Mouse (Mus musculus) gastrocnemius, adult 8-10 months (tissue): ENCODE measurements around the gene Dap. TPM values are rescaled to one million over a fixed set of nuclear protein-coding genes. Genes with fewer than 3 reads are reported as not detected.

Source experiments
- DNase-seq, 2 experiments: peaks; one replicate each; pipeline ENCODE4 v3.0.0; 2022; ENCODE audit warnings: low spot score in 2 of 2
- total RNA-seq, 4 experiments: library from RNA; stranded (reverse); gene quantifications; 2 replicates each; pipeline ENCODE4 v1.2.4; 2022

The Dap gene
- total RNA-seq, result 1 to 10 TPM; 4.3 to 9.4 (median 4.8) TPM

DNA sequence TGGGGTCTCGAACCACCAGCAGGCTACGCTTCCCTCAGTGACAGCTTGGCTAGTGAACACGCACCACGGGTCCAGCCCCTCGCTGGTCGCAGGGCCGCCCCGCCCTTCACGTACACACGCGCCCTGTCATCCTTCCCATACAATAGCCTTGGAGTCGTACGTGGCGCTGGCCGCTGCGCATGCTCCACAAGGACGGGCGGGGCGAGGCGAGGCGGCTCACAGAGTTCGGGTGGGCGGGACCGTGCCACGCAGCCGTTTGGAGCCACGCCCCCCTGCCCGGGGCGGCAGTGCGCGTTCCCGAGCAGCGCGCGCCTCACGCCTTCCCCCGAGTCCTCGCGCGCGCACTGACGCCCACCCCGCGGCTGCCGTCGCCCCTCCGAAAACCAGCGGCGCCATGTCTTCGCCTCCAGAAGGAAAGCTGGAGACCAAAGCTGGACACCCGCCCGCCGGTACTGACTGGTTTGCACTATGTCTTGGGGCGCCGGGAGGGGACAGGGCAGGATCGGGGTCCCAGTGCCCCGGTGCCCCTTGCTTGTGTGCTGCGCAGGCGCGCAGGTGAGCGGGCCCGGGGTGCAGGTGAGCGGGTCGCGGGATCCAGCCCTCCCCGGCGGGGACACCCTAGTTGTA is at the start of gene Dap:
Gene Dap, plus strand, starts transcription at position 180 of the 627 bp plus-strand sequence.
- DNase-seq, result peak; percentile 96 to 97

DNA sequence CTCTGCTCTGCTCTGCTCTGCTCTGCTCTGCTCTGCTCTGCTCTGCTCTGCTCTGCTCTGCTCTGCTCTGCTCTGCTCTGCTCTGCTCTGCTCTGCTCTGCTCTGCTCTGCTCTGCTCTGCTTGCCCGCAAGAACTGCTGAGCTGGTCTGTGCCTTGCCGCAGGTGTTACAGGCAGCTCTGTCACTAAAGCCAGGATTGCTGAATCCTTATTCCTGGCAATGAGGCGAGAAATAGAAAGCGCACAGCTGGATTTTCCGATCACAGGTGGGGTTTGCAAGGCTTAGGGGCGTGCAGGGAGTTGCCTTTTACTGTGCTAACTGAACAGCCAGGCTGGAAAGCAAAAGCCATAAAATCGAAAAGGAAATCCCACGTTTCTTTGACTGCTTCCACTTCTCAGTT is 47.5 kb upstream of the Dap start:
- DNase-seq, result no peak

DNA sequence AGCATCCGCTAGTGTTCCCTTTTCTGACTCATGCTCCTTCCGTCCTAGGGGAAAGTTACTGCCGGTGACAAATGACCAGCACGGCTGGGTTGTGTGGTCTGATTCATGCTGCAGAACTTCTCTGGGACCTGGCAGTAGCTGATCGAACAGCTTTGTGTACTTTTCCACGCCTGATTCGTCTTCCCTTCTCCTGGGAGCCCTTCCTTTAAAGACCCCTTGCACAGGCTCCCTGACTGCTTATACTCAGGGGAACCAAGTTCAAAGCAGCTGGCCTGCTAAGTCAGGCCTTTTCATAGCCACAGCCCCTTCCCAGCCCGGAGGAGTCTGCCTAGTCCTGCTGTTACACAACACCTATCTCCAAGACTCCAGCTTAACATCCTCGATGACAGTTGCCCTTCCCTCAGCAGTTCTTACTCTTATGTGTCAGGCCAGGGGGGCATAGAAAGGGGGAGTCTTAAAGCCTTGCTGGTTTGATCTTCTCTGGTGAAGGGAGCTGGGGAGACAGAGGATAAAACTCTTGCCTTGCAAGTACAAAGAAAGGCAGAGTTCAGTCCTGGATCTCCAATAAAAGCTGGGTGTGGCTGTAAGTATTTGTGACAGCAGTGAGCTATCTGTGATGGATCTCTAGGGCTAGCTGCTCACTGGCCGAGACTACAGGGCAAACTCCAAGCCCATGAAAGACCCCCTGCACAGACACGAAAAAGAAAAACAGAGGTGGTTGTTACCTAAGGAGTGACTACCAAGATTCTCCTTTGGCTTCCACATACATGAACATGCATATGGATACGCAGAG is 39.3 kb upstream of the Dap start:
- no peak for DNase-seq

DNA sequence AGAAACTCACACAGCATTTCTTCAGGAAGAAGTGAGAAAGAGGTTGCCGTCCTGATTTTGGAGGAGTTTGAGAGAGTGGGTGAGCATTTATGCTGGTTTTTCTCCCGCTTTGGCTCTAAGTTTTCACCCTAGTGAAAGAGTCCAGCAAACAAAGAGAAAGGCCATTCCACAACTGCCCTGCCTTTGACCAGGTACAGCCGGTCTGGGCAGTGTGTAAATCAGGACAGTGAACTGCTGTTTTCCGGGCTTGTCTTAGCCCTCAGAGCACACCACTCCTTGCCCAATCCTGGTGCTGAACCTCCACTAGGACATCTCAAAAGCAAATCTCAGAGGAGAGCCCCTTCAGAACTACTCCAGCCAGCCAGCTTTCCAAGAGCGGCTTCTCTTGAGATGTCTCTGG is 38.6 kb upstream of the Dap start:
- no peak for DNase-seq

DNA sequence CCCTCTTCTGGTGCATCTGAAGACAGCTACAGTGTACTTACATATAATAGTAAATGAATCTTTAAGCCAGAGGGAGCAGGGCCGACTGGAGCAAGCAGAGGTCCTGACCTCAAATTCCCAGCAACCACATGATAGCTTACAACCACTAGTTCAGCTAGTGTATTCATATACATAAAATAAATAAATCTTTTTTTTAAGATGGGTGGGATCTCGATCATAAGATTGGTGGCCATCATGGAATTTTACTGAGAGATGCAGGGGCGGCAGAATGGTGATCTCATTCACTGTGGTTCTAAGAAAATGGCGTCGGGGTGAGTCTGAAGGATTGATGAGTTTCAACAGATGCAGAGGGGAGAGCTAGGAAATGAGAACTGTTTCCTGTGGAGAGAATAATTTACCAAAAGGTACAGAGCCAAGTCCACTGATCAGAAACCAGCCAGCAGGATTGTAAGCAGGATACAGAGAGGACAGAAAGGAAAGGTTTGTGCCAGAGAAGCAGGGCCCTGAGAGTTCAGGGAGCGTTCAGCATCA is 37.7 kb upstream of the Dap start:
- no peak for DNase-seq

DNA sequence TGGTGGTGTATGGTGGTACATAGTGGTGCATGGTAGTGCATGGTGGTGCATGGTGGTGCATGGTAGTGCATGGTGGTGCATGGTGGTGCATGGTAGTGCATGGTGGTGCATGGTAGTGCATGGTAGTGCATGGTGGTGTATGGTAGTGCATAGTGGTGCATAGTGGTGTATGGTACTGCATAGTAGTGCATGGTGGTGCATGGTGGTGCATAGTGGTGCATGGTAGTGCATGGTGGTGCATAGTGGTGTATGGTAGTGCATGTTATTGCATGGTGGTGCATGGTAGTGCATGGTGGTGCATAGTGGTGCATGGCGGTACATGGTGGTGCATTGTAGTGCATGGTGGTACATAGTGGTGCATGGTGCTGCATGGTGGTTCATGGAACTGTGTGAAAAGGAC is 31.6 kb upstream of the Dap start:
- no peak for DNase-seq

DNA sequence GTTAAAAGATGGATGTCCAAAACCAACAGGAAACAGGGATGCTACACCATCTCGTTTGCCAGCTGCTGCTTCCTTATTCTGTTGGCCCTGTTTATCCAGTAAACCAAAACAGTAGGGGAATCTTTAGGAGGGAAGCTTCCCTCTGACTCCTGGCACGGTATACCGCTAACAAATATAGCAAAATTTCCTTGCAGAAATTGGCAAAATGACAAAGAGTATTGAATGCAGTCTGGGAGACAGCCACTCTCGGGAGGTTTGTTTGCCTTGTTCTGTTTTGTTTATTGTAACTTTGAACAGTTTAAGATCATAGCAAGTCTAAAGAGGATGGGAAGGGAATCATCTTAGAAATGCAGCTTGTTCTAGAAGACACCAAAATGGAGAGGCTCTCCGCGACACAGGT is 28.3 kb upstream of the Dap start:
- DNase-seq, result no peak

DNA sequence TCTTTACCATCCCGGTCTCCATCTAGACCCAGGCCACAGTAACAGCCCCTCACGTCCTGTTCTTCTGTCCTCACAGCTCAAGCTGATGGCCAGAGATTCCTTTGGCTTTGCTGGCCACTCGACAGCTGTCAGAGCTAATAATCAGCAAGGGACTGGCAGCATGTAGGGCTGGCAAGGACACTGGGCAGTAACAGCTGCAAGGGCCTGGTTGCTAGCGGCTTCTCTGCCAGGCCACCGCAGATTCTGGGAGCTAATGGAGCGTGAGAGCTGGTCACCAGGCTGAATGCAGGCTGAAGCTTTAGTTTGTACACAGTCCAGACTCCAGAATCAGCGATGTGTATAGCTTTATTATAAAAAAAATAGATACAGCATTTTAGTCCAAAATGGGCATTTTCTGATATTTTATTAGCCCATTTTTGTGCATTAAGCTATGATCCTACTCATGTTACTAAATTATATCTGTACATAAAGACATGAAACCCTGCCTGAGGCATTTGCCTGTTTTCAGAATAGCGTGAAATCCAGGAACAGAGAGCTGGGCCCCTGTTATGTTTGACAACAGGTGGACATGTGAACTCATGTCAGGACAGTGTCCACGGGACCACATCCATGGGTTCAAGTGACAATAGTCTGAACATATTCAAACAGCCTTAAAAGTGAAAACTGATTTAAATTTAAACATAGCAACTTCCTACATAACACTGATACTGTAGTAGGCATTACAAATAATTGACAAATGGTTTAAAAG is 16.6 kb upstream of the Dap start:
- DNase-seq, result peak; percentile 54 to 59

DNA sequence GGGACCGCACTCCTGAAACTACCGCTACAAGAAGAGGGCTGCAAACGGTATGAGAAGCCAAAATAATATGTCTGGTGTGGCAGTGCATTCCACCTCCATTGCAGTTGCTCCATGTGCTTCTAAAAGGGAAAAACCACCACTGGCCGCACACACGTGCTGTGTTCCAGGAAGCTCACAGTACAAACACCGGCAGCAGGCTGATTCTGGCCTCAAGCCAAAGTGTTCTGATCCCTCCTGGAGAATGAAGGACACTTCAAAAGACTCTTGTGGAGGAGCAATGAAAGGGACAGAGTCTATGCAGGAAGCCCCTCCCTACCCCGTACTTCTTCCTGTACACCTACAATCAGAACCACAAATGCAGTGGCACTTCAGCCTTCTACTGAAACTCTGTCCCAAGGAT is 12.2 kb upstream of the Dap start:
- DNase-seq, result no peak

DNA sequence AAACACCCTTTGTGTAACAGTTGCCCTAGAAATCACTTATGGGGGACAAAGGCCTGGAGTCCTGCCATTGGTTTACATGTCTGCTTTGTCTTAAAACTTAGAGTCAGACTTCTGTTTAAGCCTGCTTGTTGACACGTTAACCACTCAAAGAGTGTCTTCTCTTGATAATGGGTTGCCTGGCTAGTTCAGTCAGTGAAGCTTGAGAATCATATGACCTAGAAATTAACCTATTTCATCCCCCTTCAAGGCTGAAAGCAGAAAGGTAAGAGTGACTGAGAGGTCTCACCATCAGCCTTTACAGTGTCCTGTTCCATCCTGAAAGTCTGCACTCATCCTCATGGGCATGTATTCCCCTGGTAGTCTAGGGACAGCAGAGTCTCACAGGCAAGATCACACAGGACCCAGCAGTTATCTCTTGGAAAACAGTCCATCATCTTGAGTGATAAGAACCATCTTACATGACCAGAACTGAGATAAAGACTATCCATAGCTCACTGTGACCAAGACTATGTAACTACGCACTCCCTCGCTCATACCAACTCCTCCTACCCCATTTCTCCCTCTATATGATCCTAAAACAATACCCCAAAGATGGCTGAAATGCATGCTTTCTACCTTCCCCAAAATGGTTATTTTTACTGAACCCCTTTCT is 10.4 kb upstream of the Dap start:
- no peak for DNase-seq

DNA sequence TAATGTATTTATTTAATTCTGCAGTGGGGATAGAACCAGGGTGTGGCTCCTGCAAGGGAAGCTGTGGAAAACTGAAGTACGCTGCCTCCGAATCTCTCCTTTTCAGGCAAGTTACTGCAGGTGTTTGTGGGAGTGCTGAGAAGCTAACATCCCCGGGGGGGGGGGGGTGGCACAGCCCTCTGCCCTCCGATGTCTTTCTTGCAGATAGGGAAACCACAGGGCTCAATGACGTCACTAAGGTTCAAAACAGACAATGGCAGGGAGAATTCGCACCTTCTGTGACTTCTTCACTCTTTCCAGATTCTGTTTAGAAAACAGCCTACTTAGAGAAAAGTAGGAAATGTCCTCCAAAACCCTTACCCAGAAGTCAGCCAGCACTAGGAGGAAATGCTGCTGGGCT is 1.9 kb upstream of the Dap start:
- DNase-seq, result no peak

DNA sequence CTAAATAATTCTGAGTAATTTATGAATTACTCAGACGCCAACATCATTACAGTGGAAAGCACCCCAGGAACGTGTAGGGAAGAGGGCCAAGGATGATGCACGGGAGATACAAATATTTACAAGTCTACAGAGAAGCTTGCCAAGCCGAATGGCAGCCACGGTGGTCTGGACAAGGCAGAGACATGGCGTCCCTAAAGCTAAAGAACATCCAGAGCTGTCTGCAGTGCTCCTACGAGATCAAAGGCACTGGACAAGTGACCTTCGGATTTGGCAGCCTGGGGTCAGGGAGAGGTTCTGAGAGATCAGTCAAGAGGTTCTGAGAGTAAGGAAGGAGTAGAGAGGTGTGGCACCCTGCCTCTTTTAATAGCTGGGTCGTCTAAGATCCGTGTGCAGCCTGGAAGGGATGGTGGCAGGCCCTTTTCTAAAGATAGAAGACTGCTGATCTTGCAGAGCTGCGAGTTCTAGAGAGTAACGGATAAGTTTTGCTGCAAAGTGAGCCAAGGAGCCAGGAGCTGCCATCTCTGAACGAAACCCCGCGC is 449 bp upstream of the Dap start:
- no peak for DNase-seq

DNA sequence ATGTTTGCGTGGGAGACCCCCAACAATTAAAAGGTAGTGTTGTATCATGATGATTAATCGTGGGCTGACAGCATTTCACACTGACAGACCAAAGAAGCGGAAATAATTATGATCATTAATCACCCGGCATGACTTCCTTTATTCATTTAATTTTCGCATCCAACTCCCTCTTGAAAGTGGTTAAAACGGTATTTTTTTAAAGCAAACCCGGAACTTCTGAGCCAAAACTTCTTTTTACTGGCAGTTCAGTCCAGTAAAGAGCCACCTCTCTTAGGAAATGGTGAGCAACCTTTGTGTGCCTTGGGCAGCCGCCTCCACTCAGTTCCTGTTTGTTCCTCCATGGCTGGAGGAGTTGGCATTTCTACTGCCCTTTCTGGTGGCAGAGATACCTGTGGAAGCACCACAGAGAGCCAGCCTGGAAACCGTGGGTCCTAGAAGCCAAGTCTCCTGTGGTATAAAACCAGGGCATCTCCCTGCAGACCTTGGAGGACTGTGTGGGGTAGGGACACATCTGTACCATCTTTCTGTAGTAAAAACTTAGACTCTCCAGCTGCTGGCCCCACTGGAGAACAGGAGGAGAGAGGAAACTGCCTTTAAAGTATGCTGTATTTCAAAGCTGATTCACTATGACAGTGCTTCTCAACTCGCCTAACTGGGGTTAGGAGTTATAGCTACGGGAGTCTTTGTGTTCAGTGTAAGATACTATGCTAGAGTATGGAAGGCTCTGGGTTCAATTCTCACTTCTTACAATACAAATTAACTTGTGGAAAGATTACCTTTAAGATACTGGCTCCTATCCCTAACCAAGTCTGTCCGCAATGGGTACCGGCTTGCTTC is 910 bp downstream of the Dap start:
- DNase-seq, result no peak

DNA sequence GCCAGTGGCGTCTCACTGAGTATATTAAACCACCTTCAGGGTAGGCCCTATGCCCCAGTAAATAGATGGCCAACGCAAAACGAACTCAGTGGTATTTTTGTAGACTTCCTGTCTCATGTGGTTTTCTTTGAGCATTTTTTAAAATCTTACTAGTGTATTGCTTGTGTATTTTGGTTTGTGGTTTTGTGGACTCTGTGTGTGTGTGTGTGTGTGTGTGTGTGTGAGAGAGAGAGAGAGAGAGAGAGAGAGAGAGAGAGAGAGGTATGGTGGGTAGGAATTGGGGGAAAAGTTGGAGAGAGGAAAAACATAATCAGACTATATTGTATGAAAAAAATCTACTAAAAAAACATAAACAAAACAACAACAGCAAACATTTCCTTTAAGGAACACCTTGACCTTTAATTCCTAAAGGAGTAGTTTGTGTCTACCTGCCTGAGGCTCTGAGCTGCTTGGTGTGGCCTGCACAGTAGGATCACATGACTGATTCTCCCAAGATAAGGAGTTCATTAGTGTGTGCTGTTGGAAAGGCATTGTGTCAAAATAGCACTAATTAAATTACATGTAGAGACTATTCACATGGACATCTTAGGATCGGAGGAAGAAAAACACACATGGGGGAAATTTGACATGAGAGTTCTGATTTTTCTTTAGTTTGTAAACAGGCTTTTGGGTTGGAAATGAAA is 1.7 kb downstream of the Dap start:
- DNase-seq, result no peak

DNA sequence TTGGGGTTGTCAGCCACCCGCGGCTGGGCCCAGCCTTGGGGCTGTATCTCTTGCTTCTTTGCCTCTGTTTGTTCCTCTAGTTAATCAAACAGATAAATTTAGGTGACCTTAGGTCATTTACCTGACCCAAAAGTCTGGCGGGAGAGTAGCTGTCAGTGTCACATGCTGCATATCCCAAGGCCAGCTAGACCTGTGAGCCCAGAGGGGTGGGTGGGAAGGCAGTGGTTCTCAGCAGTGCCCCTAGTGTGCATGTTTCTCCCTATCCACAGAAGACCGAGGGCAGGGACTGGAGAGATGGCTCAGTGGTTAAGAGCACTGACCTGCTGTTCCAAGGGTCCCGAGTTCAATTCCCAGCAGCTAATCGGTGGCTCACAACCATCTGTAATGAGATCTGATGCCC is 2.4 kb downstream of the Dap start:
- DNase-seq, result no peak

DNA sequence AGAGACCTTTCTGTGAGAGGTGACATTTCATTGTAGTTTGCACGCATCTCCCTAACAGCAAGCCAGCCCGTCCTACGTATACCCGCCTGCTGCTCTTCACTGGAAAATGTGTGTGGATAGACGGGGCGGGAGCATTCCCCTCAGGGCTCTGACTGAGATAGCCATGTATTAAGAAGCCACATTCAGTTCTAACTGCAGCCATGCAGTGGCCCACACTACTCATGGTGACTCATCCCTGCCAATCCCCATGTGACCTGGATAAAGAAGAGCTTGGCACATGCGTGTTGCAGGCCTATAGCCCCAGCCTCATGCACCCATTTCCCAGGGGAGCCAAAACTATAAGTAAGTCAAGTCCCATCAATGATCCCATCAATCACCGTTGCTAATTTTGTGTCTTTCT is 3.7 kb downstream of the Dap start:
- DNase-seq, result no peak

DNA sequence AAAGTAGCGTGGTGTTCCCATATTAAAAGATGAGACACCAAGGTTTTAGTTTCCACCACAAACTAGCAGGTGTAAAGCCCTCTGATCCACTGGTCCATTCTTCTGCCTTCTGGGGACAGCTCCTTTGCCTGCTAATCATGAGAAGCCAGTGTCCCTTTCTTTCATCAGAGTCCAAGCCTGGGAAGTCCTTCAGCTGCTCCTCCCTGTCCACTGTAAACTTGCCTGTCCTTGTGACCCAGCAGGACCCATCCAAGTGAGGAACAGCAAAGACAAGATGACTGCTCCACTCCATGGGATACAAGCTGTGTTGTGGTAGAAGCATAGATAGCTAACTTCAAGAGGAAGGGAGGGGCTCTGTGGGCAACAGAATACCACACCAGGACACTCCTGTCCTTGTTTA is 8.9 kb downstream of the Dap start:
- DNase-seq, result no peak

DNA sequence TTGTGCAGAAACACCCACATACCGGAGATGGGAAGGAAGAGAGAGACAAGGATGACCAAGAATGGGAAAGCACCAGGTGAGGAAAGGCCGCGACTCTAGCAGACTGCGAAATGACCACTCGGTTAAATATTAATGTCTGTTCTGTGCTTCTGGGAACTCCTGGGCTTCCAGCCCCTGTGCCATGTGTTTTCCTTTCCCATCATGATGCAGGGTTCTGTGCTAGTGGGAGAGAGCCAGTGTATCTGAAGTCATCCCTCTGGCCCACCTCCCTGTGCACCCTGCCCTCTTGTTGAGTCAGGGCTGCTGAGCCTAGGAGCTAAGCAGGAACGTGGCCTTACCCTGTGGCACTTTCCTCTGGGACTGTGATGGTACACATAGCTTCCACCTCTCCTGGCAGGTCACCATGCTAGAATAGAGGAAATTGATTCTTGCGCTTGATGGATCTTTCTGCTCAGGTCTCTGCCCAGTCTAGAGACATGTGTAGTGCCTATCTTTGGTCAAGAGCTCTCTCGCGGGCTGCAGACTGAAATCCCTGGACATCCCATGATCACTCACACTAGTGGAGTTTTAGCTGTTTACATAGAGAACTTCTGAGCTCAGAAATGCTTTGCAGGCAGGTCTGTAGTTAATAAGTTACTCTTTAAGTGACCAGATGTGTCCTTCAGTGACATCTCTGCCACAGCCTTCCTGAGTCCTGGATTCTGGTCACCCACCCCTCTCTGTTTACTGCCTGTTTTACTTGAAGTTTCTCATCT is 11.9 kb downstream of the Dap start:
- DNase-seq, result no peak

DNA sequence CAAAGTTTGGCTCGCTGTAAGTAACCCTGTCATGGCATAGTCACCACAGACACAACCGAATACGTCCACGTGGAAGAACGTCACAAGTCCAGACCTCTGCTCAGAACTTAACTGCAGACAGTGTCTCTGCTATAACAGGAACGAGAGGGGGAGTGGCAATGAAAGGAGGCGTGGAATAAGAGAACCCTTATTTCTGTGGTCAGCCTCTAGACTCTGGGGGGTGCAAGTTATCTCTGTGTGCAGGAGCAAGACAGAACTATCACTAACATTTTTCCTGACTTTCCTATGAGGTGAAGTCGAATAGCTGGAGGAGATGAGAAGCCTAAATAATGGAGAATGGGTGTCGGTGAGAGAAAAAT is 12.4 kb downstream of the Dap start:
- DNase-seq, result no peak
